Mouse (Mus musculus) C2C12 (cell line): ENCODE data around the gene Baiap2l2.
"Not testable (repeated sequence)": the region's sequence is repeated elsewhere in the genome, so short reads cannot be mapped to it uniquely, and the experiment has no call there.

ENCODE experiments used
- CEBPB ChIP-seq: IDR thresholded peaks from one replicate; pipeline ENCODE4 v1.6.1; 2011; ENCODE audit warnings: low read depth, mild to moderate bottlenecking, control low read depth, moderate library complexity
- CTCF ChIP-seq: IDR thresholded peaks from one replicate; pipeline ENCODE4 v1.5.1; 2011; ENCODE audit not compliant: control insufficient read depth, insufficient read depth, insufficient read length
- MAX ChIP-seq: IDR thresholded peaks from one replicate; pipeline ENCODE4 v1.6.1; 2011; ENCODE audit warnings: mild to moderate bottlenecking, control low read depth
- MYOD1 ChIP-seq: IDR thresholded peaks from one replicate; pipeline ENCODE4 v1.6.1; 2011; ENCODE audit warnings: low read depth; ENCODE audit not compliant: control insufficient read depth, insufficient read length
- USF1 ChIP-seq: IDR thresholded peaks from one replicate; pipeline ENCODE4 v1.6.1; 2011; ENCODE audit warnings: low read depth, mild to moderate bottlenecking, control low read depth, moderate library complexity

DNA sequence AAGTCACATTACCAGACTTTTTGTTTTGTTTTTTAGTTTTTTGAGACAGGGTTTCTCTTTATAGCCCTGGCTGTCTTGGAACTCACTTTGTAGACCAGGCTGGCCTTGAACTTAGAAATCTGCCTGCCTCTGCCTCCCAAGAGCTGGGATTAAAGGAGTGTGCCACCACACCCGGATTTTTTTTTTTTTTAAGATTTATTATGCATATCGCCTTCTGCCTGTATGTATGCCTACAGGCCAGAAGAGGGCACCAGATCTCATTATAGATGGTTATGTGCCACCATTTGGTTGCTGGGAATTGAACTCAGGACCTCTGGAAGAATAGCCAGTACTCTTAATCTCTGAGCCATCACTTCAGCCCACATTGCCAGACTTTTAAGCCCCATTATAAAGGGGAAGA lies 59.6 kb downstream of the Baiap2l2 start:
- TF ChIP-seq CTCF, USF1, MAX, MYOD1, CEBPB: not testable (repeated sequence)
